Mouse (Mus musculus) midbrain, embryonic 14.5 days (tissue): ENCODE measurements around the gene Heca. TPM values are rescaled to one million over a fixed set of nuclear protein-coding genes. Genes with fewer than 3 reads are reported as not detected.
"Not testable (repeated sequence)": the region's sequence is repeated elsewhere in the genome, so short reads cannot be mapped to it uniquely, and the experiment has no call there.

Source experiments
- ATAC-seq: fragments of 200-750 bp; cut with Nextera tagmentation; 2 replicates; pipeline ENCODE4 v1.8.0; 2017; ENCODE audit warnings: moderate number of reproducible peaks, moderate library complexity; ENCODE audit not compliant: low FRiP score, low TSS enrichment
- DNase-seq: peaks from one replicate; pipeline ENCODE4 v3.0.0-alpha.2; 2015
- H3K27ac ChIP-seq: fragments of 300-500 bp; sonication (generic); replicated peaks from 2 replicates; pipeline ENCODE4 v1.5.1; 2014; ENCODE audit warnings: mild to moderate bottlenecking, low read depth, low read length, moderate library complexity
- H3K27me3 ChIP-seq: fragments of 300-500 bp; sonication (generic); 2 replicates; pipeline ENCODE4 v1.6.1; 2014; ENCODE audit warnings: low read length, control low read depth, mixed read lengths; ENCODE audit not compliant: control insufficient read depth, insufficient read depth
- H3K36me3 ChIP-seq: fragments of 300-500 bp; sonication (generic); 2 replicates; pipeline ENCODE4 v1.6.1; 2014; ENCODE audit warnings: low read length, control low read depth; ENCODE audit not compliant: control insufficient read depth, insufficient read depth
- H3K4me1 ChIP-seq: fragments of 300-500 bp; sonication (generic); 2 replicates; pipeline ENCODE4 v1.6.1; 2014; ENCODE audit warnings: mild to moderate bottlenecking, antibody characterized with exemption, low read length, control low read depth; ENCODE audit not compliant: control insufficient read depth, insufficient read depth
- H3K4me2 ChIP-seq: fragments of 300-500 bp; sonication (generic); 2 replicates; pipeline ENCODE4 v1.6.1; 2014; ENCODE audit warnings: mild to moderate bottlenecking, low read length, moderate library complexity
- H3K4me3 ChIP-seq: fragments of 300-500 bp; sonication (generic); replicated peaks from 2 replicates; pipeline ENCODE4 v1.5.1; 2014; ENCODE audit warnings: low read depth, low read length
- H3K9ac ChIP-seq: fragments of 300-500 bp; sonication (generic); replicated peaks from 2 replicates; pipeline ENCODE4 v1.6.1; 2014; ENCODE audit warnings: mild to moderate bottlenecking, low read length, moderate library complexity
- H3K9me3 ChIP-seq: fragments of 300-500 bp; sonication (generic); 2 replicates; pipeline ENCODE4 v1.6.1; 2016; ENCODE audit warnings: low read length, control low read depth, mixed read lengths; ENCODE audit not compliant: control insufficient read depth
- WGBS: fragments of 180-500 bp; shearing (Covaris S2); extraction: QIAGEN DNeasy Blood & Tissue Kit; methylation state at CpG from one replicate; pipeline ENCODE4 v1.1.7; 2014; 5-methylcytosine and 5-hydroxymethylcytosine counted together
- polyA plus RNA-seq: library from polyadenylated mRNA; unstranded; fragments of >200 nt; fragmentation: Nextera tagmentation; extraction: Ambion mirVana; gene quantifications from 2 replicates; pipeline ENCODE4 v1.2.1, GENCODE M21; 2014

Gene Heca
- polyA plus RNA-seq, 1 experiment from 2014 or later: 7.3 TPM

DNA sequence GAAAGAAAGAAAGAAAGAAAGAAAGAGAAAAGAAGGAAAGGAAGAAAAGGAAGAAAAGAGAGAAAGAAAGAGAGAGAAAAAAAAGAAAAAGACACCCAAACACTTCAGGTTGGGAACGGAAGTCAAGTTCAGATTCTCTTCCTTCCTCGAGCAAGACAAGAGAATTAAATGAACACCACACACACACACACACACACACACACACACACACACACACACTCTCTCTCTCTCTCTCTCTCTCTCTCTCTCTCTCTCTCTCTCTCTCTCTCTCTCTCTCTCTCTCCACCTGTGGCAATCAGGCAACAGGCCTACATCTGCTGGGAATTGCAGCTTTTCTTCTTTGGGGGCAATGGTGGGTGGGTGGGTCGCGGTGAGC, 1.1 kb downstream of the Heca start:
- H3K36me3 ChIP-seq, ATAC-seq, H3K27me3 ChIP-seq, H3K9me3 ChIP-seq: not testable (repeated sequence)
- peak overlapping the region; percentile 92 for H3K27ac ChIP-seq
- peak; percentile 12 for DNase-seq
- 0% methylated on average over 4 of the region's 4 CpGs for WGBS
- peaks cover 16% of the 10 kb centered on the region for H3K4me1 ChIP-seq
- H3K9ac ChIP-seq: peak overlapping the region; percentile 90
- peak overlapping the region; percentile 80 for H3K4me3 ChIP-seq
- peak overlapping the region; percentile 64 for H3K4me2 ChIP-seq

DNA sequence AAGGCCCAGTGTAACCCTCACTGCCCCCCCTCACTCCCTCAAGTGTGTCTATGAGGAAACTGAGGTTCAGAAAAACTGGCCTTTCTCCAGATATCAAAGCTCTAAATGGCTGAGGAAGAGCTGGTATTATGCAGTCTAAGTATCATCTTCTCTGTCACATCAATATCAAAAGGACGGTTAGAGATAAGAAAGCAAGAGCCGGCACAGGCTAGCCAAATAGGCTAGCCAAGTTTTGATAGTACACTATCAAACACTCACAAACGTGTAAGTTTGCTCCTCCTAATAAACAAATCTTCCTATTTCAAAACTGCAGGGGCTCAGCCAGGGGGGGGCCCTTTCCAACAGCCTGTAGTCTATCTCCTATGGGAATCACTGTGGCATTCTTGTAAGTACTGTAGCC, 1.8 kb downstream of the Heca start:
- H3K4me2 ChIP-seq: peak overlapping the region; percentile 64
- peak overlapping the region; percentile 29; the same call in 1 of the 2 replicates for H3K9ac ChIP-seq
- peaks cover 16% of the 10 kb centered on the region for H3K4me1 ChIP-seq
- H3K27me3 ChIP-seq: no peaks in the 10 kb centered on the region
- H3K9me3 ChIP-seq: no peaks in the 10 kb centered on the region
- ATAC-seq (no peak), DNase-seq (no peak)
- H3K27ac ChIP-seq: no peak overlapping the region
- 48% methylated on average over 3 of the region's 3 CpGs for WGBS
- H3K4me3 ChIP-seq: peak overlapping the region; percentile 80
- no peaks in the 10 kb centered on the region for H3K36me3 ChIP-seq

DNA sequence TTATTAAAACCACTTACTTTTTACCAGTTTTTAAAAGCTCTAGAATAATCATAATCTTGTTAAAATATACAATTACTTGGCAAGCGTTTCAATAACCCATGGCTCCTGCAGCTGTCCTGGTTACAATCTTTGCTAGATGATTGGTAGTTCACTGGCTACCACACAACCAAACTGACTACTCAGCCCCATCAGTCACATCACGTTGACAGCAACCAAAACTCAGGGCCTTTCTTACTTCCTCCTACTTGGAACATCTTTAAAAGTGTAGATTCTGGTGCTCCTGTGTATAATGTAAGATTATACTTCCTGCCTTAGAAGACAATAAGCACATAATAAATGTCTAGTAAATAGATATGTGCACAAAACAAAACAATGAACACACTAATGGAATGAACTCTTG, 14.2 kb downstream of the Heca start:
- no peaks in the 10 kb centered on the region for H3K36me3 ChIP-seq
- H3K4me2 ChIP-seq: no peak overlapping the region
- H3K9me3 ChIP-seq: 0 out of 2 replicates have a peak, but pooled peaks cover 4% of the 10 kb centered on the region
- no peak for DNase-seq
- no peak for ATAC-seq
- no peak overlapping the region for H3K4me3 ChIP-seq
- no peaks in the 10 kb centered on the region for H3K4me1 ChIP-seq
- H3K27me3 ChIP-seq: no peaks in the 10 kb centered on the region
- no peak overlapping the region for H3K9ac ChIP-seq
- no peak overlapping the region for H3K27ac ChIP-seq
- 84% methylated on average over 2 of the region's 2 CpGs for WGBS

DNA sequence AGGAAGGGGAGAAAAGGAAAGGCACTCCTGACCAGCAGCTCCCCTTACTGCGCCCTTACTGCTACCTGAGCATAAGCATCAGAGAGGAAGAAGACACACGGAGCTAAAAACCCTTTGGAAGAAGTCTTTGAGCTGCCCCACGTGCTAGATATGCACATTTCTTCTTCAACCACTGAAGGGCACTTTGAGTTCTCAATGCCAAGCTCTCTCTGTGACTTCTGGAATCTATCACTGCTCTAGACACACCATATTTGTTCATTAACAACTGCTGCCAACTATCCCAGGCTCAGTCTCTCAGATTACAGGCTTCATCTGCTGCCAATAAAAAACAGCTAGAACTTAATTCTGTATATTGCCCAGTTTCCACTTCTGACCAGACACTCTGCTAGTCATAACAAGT, 15.7 kb downstream of the Heca start:
- no peaks in the 10 kb centered on the region for H3K4me1 ChIP-seq
- H3K36me3 ChIP-seq: no peaks in the 10 kb centered on the region
- H3K27ac ChIP-seq: no peak overlapping the region
- DNase-seq: no peak
- H3K27me3 ChIP-seq: no peaks in the 10 kb centered on the region
- H3K4me2 ChIP-seq: no peak overlapping the region
- no peak overlapping the region for H3K9ac ChIP-seq
- 0 out of 2 replicates have a peak, but pooled peaks cover 4% of the 10 kb centered on the region for H3K9me3 ChIP-seq
- no peak overlapping the region for H3K4me3 ChIP-seq
- 81% methylated on average over 3 of the region's 3 CpGs for WGBS
- no peak for ATAC-seq

DNA sequence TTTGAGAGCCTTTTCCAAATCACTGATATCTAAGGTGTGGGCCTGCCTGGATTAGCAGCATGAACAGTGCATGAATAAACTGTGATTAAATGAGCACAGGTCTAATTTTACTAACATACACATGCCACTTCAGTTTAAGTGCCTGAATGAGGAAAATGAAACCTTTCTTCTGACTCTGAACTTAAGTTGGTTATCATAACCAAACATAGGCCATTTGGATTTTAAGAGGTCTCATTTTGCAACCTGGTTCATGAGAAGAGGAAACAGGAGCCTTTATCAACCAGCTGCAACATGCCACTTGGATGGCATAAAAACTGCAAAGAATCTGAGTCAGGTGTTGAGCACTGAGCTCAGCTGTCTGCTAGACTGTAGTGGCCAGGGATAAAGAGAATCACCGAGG, 16.7 kb downstream of the Heca start:
- 69% methylated on average over 1 of the region's 1 CpGs for WGBS

DNA sequence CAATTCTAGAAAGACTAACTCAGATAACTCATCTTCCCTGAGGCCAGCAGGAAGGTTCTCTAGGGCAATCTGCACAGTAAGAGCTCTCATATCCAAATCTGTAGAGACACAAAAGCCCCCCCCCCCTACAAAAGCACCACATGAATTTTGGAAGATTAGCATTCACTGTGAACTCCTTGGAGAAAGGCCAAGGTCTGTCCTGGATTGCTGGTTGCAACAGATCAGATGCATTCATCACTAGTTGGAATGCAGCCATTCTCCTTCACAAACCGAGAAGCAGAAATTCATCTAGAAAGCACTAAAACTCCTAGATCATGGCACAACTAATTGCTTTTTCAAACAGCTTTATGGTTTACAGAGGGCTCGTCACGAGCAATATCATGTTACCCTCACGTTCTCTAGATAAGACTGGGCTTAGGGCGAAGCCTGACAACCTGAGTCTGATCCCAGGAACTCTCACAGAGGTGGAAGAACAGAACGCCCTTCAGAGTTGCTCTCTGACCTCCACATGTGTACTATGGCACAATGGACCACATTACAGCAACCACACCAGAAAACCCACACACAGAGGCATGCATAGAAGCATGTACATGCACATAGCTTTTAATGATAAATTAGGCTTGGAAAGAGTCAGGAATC, 17.3 kb downstream of the Heca start:
- 53% methylated on average over 6 of the region's 6 CpGs for WGBS
- no peak overlapping the region for H3K4me2 ChIP-seq
- H3K4me3 ChIP-seq: no peak overlapping the region
- H3K4me1 ChIP-seq: no peaks in the 10 kb centered on the region
- ATAC-seq (no peak), DNase-seq (peak; percentile 71)
- H3K9me3 ChIP-seq: no peaks in the 10 kb centered on the region
- no peak overlapping the region for H3K9ac ChIP-seq
- no peaks in the 10 kb centered on the region for H3K36me3 ChIP-seq
- no peaks in the 10 kb centered on the region for H3K27me3 ChIP-seq
- H3K27ac ChIP-seq: no peak overlapping the region

More for the DNA sequence above, 16.7 kb downstream of the Heca start:
- DNase-seq (no peak), ATAC-seq (no peak)
- H3K36me3 ChIP-seq: no peaks in the 10 kb centered on the region
- H3K4me2 ChIP-seq: no peak overlapping the region
- no peak overlapping the region for H3K27ac ChIP-seq
- H3K4me3 ChIP-seq: no peak overlapping the region
- no peaks in the 10 kb centered on the region for H3K27me3 ChIP-seq
- no peak overlapping the region for H3K9ac ChIP-seq
- H3K9me3 ChIP-seq: no peaks in the 10 kb centered on the region
- no peaks in the 10 kb centered on the region for H3K4me1 ChIP-seq

DNA sequence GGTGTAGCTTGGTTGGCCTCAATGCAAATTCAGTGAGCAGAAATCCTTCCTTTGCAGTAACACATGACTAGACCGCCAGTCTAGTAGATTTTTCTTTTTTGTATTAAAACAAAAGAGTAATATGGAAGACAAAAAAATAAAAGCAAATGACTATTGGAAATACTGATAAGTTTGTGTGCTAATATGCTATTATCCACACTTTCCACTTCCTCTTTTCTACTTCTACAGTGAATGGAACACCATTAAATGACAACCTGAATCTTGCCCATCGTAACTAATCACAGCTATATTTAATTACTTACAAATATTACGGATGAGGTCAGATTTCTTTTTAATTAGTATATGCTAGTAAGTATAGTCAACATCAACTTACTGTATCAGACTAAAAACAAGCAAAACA, 22.7 kb downstream of the Heca start:
- H3K4me3 ChIP-seq: no peak overlapping the region
- WGBS: 95% methylated on average over 3 of the region's 3 CpGs

DNA sequence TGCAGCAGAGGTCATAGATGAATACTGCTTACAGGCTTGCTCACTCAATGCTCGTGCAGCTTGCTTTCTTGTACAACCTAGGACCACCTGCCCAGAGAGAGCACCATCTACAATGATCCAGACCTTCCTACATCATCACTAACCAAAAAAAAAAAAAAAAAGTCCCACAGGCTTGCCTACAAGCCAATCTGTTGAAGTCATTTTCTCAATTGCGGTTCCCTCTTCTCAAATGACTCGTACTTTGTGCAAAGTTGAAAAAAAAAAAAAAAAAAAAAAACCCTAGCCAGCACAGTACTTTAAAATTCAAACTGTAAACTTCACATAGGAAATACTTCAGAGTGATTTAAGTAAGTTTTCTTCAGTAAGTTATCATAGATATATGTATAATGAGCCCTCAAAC, 23.7 kb downstream of the Heca start:
- H3K9ac ChIP-seq: no peak overlapping the region
- DNase-seq (no peak), ATAC-seq (no peak)

More for the DNA sequence above, 22.7 kb downstream of the Heca start:
- Histone ChIP-seq H3K4me1 (no peaks in the 10 kb centered on the region), H3K27me3 (no peaks in the 10 kb centered on the region), H3K4me2 (no peak overlapping the region), H3K9me3 (no peaks in the 10 kb centered on the region), H3K9ac (no peak overlapping the region), H3K36me3 (no peaks in the 10 kb centered on the region), H3K27ac (no peak overlapping the region)
- ATAC-seq: no peak
- DNase-seq: no peak

DNA sequence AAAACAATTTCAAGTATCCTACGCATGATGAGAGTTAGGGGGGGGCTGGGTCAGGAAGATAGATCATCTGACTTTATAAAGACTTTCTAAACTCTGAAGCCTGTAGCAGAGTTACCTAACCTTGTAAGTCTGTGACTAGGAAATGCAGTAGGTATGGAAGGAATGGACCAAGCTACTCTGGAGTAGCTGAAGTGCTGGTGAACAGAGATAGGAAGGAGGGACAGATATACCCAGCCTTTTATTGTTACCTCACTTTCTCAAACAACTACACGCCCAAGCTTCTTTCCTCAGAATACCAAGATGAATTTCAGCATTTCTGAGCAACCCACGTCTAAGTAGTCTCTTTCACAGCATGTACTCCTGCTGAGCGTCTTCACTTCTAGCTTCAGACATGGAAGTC, 26.5 kb downstream of the Heca start:
- Histone ChIP-seq H3K9ac (no peak overlapping the region), H3K36me3 (no peaks in the 10 kb centered on the region), H3K4me1 (no peaks in the 10 kb centered on the region), H3K27ac (no peak overlapping the region), H3K4me3 (no peak overlapping the region), H3K27me3 (no peaks in the 10 kb centered on the region), H3K4me2 (no peak overlapping the region), H3K9me3 (no peaks in the 10 kb centered on the region)
- DNase-seq (no peak), ATAC-seq (no peak)
- WGBS: 80% methylated on average over 4 of the region's 4 CpGs

More for the DNA sequence above, 23.7 kb downstream of the Heca start:
- Histone ChIP-seq H3K9me3 (no peaks in the 10 kb centered on the region), H3K4me3 (no peak overlapping the region), H3K27ac (no peak overlapping the region), H3K4me1 (no peaks in the 10 kb centered on the region), H3K36me3 (no peaks in the 10 kb centered on the region), H3K27me3 (no peaks in the 10 kb centered on the region), H3K4me2 (no peak overlapping the region)
- WGBS: 91% methylated on average over 3 of the region's 3 CpGs
